Mouse (Mus musculus) induced T-regulatory cell, adult 2 months (primary cell): ENCODE data around the gene Ces3b.
"Not testable (repeated sequence)": the region's sequence is repeated elsewhere in the genome, so short reads cannot be mapped to it uniquely, and the experiment has no call there.

Experiments used
- DNase-seq: peaks from one replicate; pipeline ENCODE4 v3.0.0-alpha.2; 2012; ENCODE audit warnings: low read depth

Gene Ces3b

GRCm38 (mm10) chr8:105083449-105084050, at the start of gene Ces3b:
Ces3b (plus strand) TSS chr8:105083753.
- no peak for DNase-seq

GRCm38 (mm10) chr8:105043510-105043909, 40.0 kb upstream of the Ces3b start:
- DNase-seq = no peak

GRCm38 (mm10) chr8:105045824-105046401, 37.6 kb upstream of the Ces3b start:
- DNase-seq = no peak

- no peak for DNase-seq
Observed at GRCm38 (mm10) chr8:105048371-105048854, 35.1 kb upstream of the Ces3b start, which contains the start of gene Ces3a. Ces3a (plus strand) TSS chr8:105048601.

- DNase-seq = no peak
Observed at GRCm38 (mm10) chr8:105056211-105056610, 27.3 kb upstream of the Ces3b start.

- no peak for DNase-seq
Observed at GRCm38 (mm10) chr8:105060056-105060455, 23.5 kb upstream of the Ces3b start.

GRCm38 (mm10) chr8:105066761-105067160, 16.8 kb upstream of the Ces3b start:
- DNase-seq = peak; percentile 63

- not testable (repeated sequence) for DNase-seq
Observed at GRCm38 (mm10) chr8:105067905-105068304, 15.6 kb upstream of the Ces3b start.

- DNase-seq = no peak
Observed at GRCm38 (mm10) chr8:105068971-105069370, 14.6 kb upstream of the Ces3b start.

GRCm38 (mm10) chr8:105076601-105077000, 7.0 kb upstream of the Ces3b start:
- DNase-seq = no peak

- no peak for DNase-seq
Observed at GRCm38 (mm10) chr8:105077071-105077470, 6.5 kb upstream of the Ces3b start.

GRCm38 (mm10) chr8:105078591-105078990, 5.0 kb upstream of the Ces3b start:
- DNase-seq = no peak

GRCm38 (mm10) chr8:105080814-105081336, 2.7 kb upstream of the Ces3b start:
- DNase-seq = no peak

GRCm38 (mm10) chr8:105088166-105088565, 4.6 kb downstream of the Ces3b start:
- DNase-seq = not testable (repeated sequence)

GRCm38 (mm10) chr8:105088581-105088980, 5.0 kb downstream of the Ces3b start:
- no peak for DNase-seq

- DNase-seq = no peak
Observed at GRCm38 (mm10) chr8:105093992-105094391, 10.4 kb downstream of the Ces3b start.

- not testable (repeated sequence) for DNase-seq
Observed at GRCm38 (mm10) chr8:105102101-105102785, 18.7 kb downstream of the Ces3b start.

- not testable (repeated sequence) for DNase-seq
Observed at GRCm38 (mm10) chr8:105103701-105104100, 20.1 kb downstream of the Ces3b start.

- DNase-seq = no peak
Observed at GRCm38 (mm10) chr8:105104220-105104619, 20.7 kb downstream of the Ces3b start.

GRCm38 (mm10) chr8:105129864-105130263, 46.3 kb downstream of the Ces3b start:
- DNase-seq = no peak

GRCm38 (mm10) chr8:105131509-105131908, 48.0 kb downstream of the Ces3b start, which contains the start of gene Ces4a:
Ces4a (plus strand) TSS chr8:105131800.
- DNase-seq = no peak

GRCm38 (mm10) chr8:105138423-105138822, 54.9 kb downstream of the Ces3b start:
- DNase-seq = peak; percentile 78

- DNase-seq = peak; percentile 33
Observed at GRCm38 (mm10) chr8:105142395-105142794, 58.8 kb downstream of the Ces3b start.
